Mouse (Mus musculus) hindbrain, embryonic 12.5 days (tissue): ENCODE measurements at regions not wholly inside any gene's neighbourhood (a gene's known extent, or its start where the extent isn't known, plus 50 kb on each side); places are given as distances from the start of the nearest gene placed in this dataset.
A peak's percentile ranks its signal among the peaks of the same experiment; 100 is the strongest.

Experiments
- ATAC-seq: fragments of 200-750 bp; cut with Nextera tagmentation; 2 replicates; pipeline ENCODE4 v1.8.0; 2017; ENCODE audit warnings: moderate TSS enrichment; ENCODE audit not compliant: low FRiP score
- H3K27ac ChIP-seq: fragments of 300-500 bp; sonication (generic); 2 replicates; pipeline ENCODE4 v1.5.1; 2016; ENCODE audit warnings: mild to moderate bottlenecking
- H3K27me3 ChIP-seq: fragments of 300-500 bp; sonication (generic); 2 replicates; pipeline ENCODE4 v1.6.1; 2016; ENCODE audit warnings: mild to moderate bottlenecking
- H3K36me3 ChIP-seq: fragments of 300-500 bp; sonication (generic); 2 replicates; pipeline ENCODE4 v1.6.1; 2016; ENCODE audit warnings: mild to moderate bottlenecking
- H3K4me1 ChIP-seq: fragments of 300-500 bp; sonication (generic); 2 replicates; pipeline ENCODE4 v1.6.1; 2016
- H3K4me2 ChIP-seq: fragments of 300-500 bp; sonication (generic); replicated peaks from 2 replicates; pipeline ENCODE4 v1.6.1; 2016; ENCODE audit warnings: mild to moderate bottlenecking
- H3K4me3 ChIP-seq: fragments of 300-500 bp; sonication (generic); 2 replicates; pipeline ENCODE4 v1.5.1; 2016; ENCODE audit warnings: mild to moderate bottlenecking
- H3K9ac ChIP-seq: fragments of 300-500 bp; sonication (generic); 2 replicates; pipeline ENCODE4 v1.6.1; 2016; ENCODE audit warnings: mild to moderate bottlenecking, moderate library complexity
- H3K9me3 ChIP-seq: fragments of 300-500 bp; sonication (generic); replicated peaks from 2 replicates; pipeline ENCODE4 v1.6.1; 2016; ENCODE audit warnings: mild to moderate bottlenecking
- WGBS: fragments of 180-500 bp; shearing (Covaris S2); methylation state at CpG from one replicate; pipeline ENCODE4 v1.1.7; 2016; 5-methylcytosine and 5-hydroxymethylcytosine counted together

GRCm38 (mm10) chrX:110584584-110585234, 229.4 kb upstream of the Pou3f4 start:
- H3K27me3 ChIP-seq, result no peaks in the 10 kb centered on the region
- H3K36me3 ChIP-seq, result no peaks in the 10 kb centered on the region
- H3K4me1 ChIP-seq, result no peaks in the 10 kb centered on the region
- WGBS, result 63% methylated on average over 8 of the region's 8 CpGs
- H3K9me3 ChIP-seq, result no peaks in the 10 kb centered on the region
- ATAC-seq, result peak; percentile 52; the same call in 1 of the 2 replicates
- H3K9ac ChIP-seq, result no peak overlapping the region
- no peak overlapping the region for H3K27ac ChIP-seq
- H3K4me2 ChIP-seq, result no peak overlapping the region
- no peak overlapping the region for H3K4me3 ChIP-seq
